Mouse (Mus musculus) kidney, embryonic 14.5 days (tissue): ENCODE data around the gene Golm1. TPM values are rescaled to one million over a fixed set of nuclear protein-coding genes. Genes with fewer than 3 reads are reported as not detected.
"Not testable (repeated sequence)": the region's sequence is repeated elsewhere in the genome, so short reads cannot be mapped to it uniquely, and the experiment has no call there.

Experiments used
- ATAC-seq: fragments of 200-750 bp; cut with Nextera tagmentation; 2 replicates; pipeline ENCODE4 v1.8.0; 2017; ENCODE audit warnings: moderate number of reproducible peaks, mild to moderate bottlenecking, moderate TSS enrichment, moderate library complexity; ENCODE audit not compliant: low FRiP score, low TSS enrichment
- H3K27ac ChIP-seq: fragments of 300-500 bp; sonication (generic); 2 replicates; pipeline ENCODE4 v1.5.1; 2014; ENCODE audit warnings: low read depth, mild to moderate bottlenecking, low read length, moderate library complexity, mixed read lengths
- H3K27me3 ChIP-seq: fragments of 300-500 bp; sonication (generic); 2 replicates; pipeline ENCODE4 v1.6.1; 2014; ENCODE audit warnings: mild to moderate bottlenecking, low read length; ENCODE audit not compliant: control insufficient read depth, insufficient read depth
- H3K36me3 ChIP-seq: fragments of 300-500 bp; sonication (generic); 2 replicates; pipeline ENCODE4 v1.6.1; 2014; ENCODE audit warnings: low read length, mixed read lengths; ENCODE audit not compliant: control insufficient read depth, insufficient read depth
- H3K4me1 ChIP-seq: fragments of 300-500 bp; sonication (generic); 2 replicates; pipeline ENCODE4 v1.6.1; 2014; ENCODE audit warnings: low read length, mixed read lengths; ENCODE audit not compliant: control insufficient read depth, insufficient read depth
- H3K4me2 ChIP-seq: fragments of 300-500 bp; sonication (generic); replicated peaks from 2 replicates; pipeline ENCODE4 v1.6.1; 2014; ENCODE audit warnings: low read depth, mild to moderate bottlenecking, low read length
- H3K4me3 ChIP-seq: fragments of 300-500 bp; sonication (generic); 2 replicates; pipeline ENCODE4 v1.5.1; 2014; ENCODE audit warnings: mild to moderate bottlenecking, low read length
- H3K9ac ChIP-seq: fragments of 300-500 bp; sonication (generic); 2 replicates; pipeline ENCODE4 v1.6.1; 2014; ENCODE audit warnings: low read depth, mild to moderate bottlenecking, low read length, moderate library complexity
- H3K9me3 ChIP-seq: fragments of 300-500 bp; sonication (generic); 2 replicates; pipeline ENCODE4 v1.6.1; 2016; ENCODE audit warnings: low read length; ENCODE audit not compliant: control insufficient read depth
- WGBS: fragments of 180-500 bp; shearing (Covaris S2); extraction: QIAGEN DNeasy Blood & Tissue Kit; methylation state at CpG from one replicate; pipeline ENCODE4 v1.1.7; 2014; 5-methylcytosine and 5-hydroxymethylcytosine counted together
- polyA plus RNA-seq: library from polyadenylated mRNA; unstranded; fragments of >200 nt; fragmentation: Nextera tagmentation; extraction: Ambion mirVana; gene quantifications from 2 replicates; pipeline ENCODE4 v1.2.1, GENCODE M21; 2014

Gene Golm1
- 27.9 and 41.9 TPM in 2 replicates for polyA plus RNA-seq

- peak within 1 kb of the TSS; percentile 61 for H3K4me2 ChIP-seq
- no peaks in the 10 kb centered on the region for H3K9me3 ChIP-seq
- peak; percentile 89 for ATAC-seq
- peak within 1 kb of the TSS; percentile 74 for H3K27ac ChIP-seq
- H3K27me3 ChIP-seq: no peaks in the 10 kb centered on the region
- peak within 1 kb of the TSS; percentile 77 for H3K4me3 ChIP-seq
- WGBS: 1% methylated on average over 45 of the region's 61 CpGs
- peaks cover 11% of the 10 kb centered on the region for H3K4me1 ChIP-seq
- no peaks in the 10 kb centered on the region for H3K36me3 ChIP-seq
- H3K9ac ChIP-seq: peak within 1 kb of the TSS; percentile 74
These were observed at the start of gene Golm1 for GRCm38 (mm10) chr13:59675151-59676011. Golm1 (minus strand) TSS chr13:59675811.

DNA sequence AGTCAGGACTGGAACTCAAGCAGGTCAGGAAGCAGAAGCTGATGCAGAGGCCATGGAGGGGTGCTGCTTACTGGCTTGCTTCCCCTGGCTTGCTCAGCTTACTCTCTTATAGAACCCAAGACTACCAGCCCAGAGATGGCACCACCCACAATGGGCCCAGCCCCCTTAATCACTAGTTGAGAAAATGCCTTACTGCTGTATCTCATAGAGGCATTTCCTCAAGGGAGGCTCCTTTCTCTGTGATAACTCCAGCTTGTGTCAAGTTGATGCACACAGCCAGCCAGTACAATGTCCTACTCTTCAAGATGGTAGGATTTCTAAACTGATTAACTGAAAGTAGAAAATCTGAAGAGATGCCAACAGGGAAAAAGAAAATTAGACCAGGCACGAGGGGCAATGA is 46.5 kb upstream of the Golm1 start:
- not testable (repeated sequence) for H3K9ac ChIP-seq, H3K4me3 ChIP-seq, H3K9me3 ChIP-seq, H3K4me1 ChIP-seq, H3K27me3 ChIP-seq, ATAC-seq, H3K36me3 ChIP-seq, H3K27ac ChIP-seq, H3K4me2 ChIP-seq
- 86% methylated on average over 1 of the region's 1 CpGs for WGBS

DNA sequence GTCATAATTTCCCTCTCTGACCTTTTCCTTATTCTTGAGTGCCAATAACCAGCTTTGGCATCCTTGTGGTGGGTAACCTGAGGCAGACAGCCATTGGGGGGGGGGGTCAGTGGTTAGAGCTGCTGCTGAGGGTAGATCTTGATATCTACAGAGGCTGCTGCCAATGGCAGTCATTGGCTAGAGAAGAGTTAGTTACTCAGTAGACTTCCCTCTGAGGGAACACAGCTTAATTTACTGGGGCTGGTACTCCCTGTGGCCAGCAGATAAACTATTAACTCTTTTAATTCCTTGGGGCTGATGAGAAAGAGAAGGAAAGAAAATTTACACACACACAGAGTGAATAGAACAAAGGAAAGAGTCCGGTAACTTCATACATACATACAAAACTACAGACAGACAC is 43.9 kb upstream of the Golm1 start:
- H3K27ac ChIP-seq: no peak overlapping the region
- no peak overlapping the region for H3K4me2 ChIP-seq
- H3K9me3 ChIP-seq: no peaks in the 10 kb centered on the region
- no peaks in the 10 kb centered on the region for H3K36me3 ChIP-seq
- no peaks in the 10 kb centered on the region for H3K27me3 ChIP-seq
- WGBS: 86% methylated on average over 1 of the region's 1 CpGs
- H3K9ac ChIP-seq: no peak overlapping the region
- no peak for ATAC-seq
- no peak overlapping the region for H3K4me3 ChIP-seq
- no peaks in the 10 kb centered on the region for H3K4me1 ChIP-seq

GRCm38 (mm10) chr13:59718857-59719440 is 43.3 kb upstream of the Golm1 start:
- H3K9me3 ChIP-seq, H3K36me3 ChIP-seq, H3K27ac ChIP-seq, H3K4me2 ChIP-seq, H3K9ac ChIP-seq, H3K4me3 ChIP-seq, H3K27me3 ChIP-seq, H3K4me1 ChIP-seq, ATAC-seq: not testable (repeated sequence)
- 47% methylated on average over 6 of the region's 6 CpGs for WGBS

DNA sequence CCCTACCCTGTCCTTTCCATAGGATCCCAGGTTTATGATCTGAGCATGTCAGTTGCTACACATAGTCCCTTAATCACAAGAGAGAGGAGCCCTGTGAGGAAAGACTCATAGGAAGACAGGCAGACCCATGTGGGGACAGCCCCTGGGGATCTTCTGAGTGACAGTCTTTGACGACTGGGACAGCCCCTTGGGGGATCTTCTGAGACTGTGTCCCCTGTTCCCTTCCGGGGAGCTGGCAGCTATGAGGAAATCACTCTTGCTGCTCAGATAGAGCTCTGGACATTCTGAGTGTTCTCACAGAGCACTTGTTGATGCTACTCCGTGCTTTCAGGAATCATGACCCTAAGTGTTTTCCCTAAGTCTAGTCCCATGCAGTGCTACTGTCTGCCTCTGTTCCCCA is 38.1 kb upstream of the Golm1 start:
- H3K4me3 ChIP-seq: no peak overlapping the region
- H3K9me3 ChIP-seq: no peaks in the 10 kb centered on the region
- no peaks in the 10 kb centered on the region for H3K4me1 ChIP-seq
- H3K27me3 ChIP-seq: no peaks in the 10 kb centered on the region
- H3K4me2 ChIP-seq: no peak overlapping the region
- WGBS: 40% methylated on average over 3 of the region's 3 CpGs
- no peak for ATAC-seq
- no peak overlapping the region for H3K9ac ChIP-seq
- H3K27ac ChIP-seq: no peak overlapping the region
- no peaks in the 10 kb centered on the region for H3K36me3 ChIP-seq

DNA sequence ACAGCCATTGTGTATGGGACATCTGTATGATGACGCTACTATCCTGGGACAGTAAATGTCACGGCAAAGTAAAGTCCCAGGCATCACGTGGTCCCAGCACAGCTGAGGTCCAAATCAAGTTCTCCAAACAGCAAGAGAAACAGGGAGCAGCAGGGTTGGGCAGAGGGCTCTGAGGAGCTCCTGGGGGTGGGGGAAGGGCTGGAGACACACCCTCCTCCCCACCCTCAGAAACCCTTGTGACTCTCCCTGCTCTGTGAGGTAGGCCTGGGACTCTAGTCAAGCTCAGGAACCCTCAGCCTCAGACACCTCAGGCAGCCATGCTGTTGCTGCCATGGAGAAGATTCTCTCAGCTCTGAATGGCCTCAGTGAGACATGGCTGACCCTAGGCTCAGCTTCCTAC is 36.4 kb upstream of the Golm1 start, which contains the start of gene Spata31d1b:
Gene Spata31d1b, plus strand, starts transcription at position 301 of the 400 bp plus-strand sequence.
- H3K36me3 ChIP-seq, H3K4me1 ChIP-seq, H3K9ac ChIP-seq, H3K9me3 ChIP-seq, H3K27me3 ChIP-seq, ATAC-seq, H3K27ac ChIP-seq, H3K4me3 ChIP-seq, H3K4me2 ChIP-seq: not testable (repeated sequence)
- 73% methylated on average over 3 of the region's 3 CpGs for WGBS

GRCm38 (mm10) chr13:59710230-59710629 is 34.6 kb upstream of the Golm1 start, which contains the start of gene Spata31d1a:
Spata31d1a (minus strand) TSS chr13:59710330.
- no peaks in the 10 kb centered on the region for H3K27me3 ChIP-seq
- H3K4me2 ChIP-seq: no peak within 1 kb of the TSS
- no peak within 1 kb of the TSS for H3K9ac ChIP-seq
- no peak within 1 kb of the TSS for H3K27ac ChIP-seq
- 91% methylated on average over 15 of the region's 15 CpGs for WGBS
- no peak for ATAC-seq
- H3K9me3 ChIP-seq: no peaks in the 10 kb centered on the region
- no peaks in the 10 kb centered on the region for H3K36me3 ChIP-seq
- no peak within 1 kb of the TSS for H3K4me3 ChIP-seq
- no peaks in the 10 kb centered on the region for H3K4me1 ChIP-seq

DNA sequence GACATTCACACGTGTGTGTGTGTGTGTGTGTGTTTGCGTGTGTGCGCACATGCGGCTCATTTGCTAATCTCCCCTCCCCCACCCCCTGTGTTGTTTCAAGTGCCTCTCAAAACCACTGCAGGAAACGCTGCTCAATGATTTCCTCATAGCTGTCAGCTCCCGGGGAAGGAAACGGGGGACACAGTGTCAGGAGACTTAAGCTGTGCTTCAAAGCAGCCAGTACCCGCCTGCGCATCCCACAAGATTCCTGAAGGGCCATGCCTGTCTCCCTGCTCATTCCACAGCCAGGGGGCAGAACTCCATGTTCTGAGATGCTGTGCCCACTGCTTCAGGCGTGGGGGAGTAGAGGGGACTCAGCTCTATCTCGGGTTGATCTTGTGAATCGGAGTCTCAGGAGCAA is 29.0 kb upstream of the Golm1 start:
- no peak overlapping the region for H3K9ac ChIP-seq
- ATAC-seq: no peak
- no peaks in the 10 kb centered on the region; the same call in 1 of the 2 replicates for H3K27me3 ChIP-seq
- no peaks in the 10 kb centered on the region for H3K4me1 ChIP-seq
- WGBS: 52% methylated on average over 12 of the region's 12 CpGs
- no peaks in the 10 kb centered on the region for H3K36me3 ChIP-seq
- no peak overlapping the region for H3K4me3 ChIP-seq
- H3K4me2 ChIP-seq: no peak overlapping the region
- no peak overlapping the region for H3K27ac ChIP-seq
- H3K9me3 ChIP-seq: no peaks in the 10 kb centered on the region

GRCm38 (mm10) chr13:59703514-59703913 is 27.9 kb upstream of the Golm1 start:
- Histone ChIP-seq H3K9ac (no peak overlapping the region), H3K9me3 (no peaks in the 10 kb centered on the region), H3K4me3 (no peak overlapping the region), H3K27ac (no peak overlapping the region), H3K4me1 (no peaks in the 10 kb centered on the region), H3K36me3 (no peaks in the 10 kb centered on the region), H3K27me3 (no peaks in the 10 kb centered on the region; the same call in 1 of the 2 replicates), H3K4me2 (no peak overlapping the region)
- WGBS: 82% methylated on average over 12 of the region's 12 CpGs
- ATAC-seq: no peak
